Mouse (Mus musculus) thymus, adult 2 months (tissue): Measurements from ENCODE around the gene Vamp2.

Source experiments
- CTCF ChIP-seq: fragments of 200-500 bp; IDR thresholded peaks from 2 replicates; pipeline ENCODE4 v1.5.1; 2012; ENCODE audit warnings: mild to moderate bottlenecking, control low read depth, low read length, moderate library complexity, borderline replicate concordance; ENCODE audit not compliant: control insufficient read depth, poor library complexity, insufficient read depth; ENCODE audit errors: extremely low read depth
- POLR2A ChIP-seq: fragments of 200-500 bp; IDR thresholded peaks from 2 replicates; pipeline ENCODE4 v1.6.1; 2012; ENCODE audit warnings: mild to moderate bottlenecking, low read length, control low read depth, moderate library complexity; ENCODE audit not compliant: control insufficient read depth, poor library complexity, insufficient read depth; ENCODE audit errors: extremely low read depth

DNA sequence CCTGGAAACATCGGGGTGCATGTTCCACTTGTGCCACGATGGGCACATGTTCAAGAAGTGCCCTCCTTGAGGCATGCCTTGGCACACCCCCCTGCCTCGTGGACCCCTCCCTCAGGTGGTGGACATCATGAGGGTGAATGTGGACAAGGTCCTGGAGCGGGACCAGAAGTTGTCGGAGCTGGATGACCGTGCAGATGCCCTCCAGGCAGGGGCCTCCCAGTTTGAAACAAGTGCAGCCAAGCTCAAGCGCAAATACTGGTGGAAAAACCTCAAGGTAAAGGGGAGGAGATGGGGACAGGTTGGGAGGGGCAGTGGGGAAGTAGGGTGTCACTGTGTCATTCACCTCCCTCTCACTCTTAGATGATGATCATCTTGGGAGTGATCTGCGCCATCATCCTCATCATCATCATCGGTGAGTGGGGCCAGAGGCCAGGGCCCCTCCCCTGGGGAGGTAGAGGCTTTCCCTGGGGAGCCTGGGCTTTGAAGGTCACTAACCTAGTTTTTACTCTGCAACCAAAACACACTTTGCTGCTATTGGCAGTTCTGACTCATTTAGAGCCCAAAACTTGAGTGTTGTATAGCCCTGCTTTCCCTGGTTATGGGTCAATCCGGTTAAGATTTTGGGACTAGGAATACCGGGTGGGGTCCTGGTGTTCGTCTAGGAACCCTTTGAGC is 1.5 kb downstream of the Vamp2 start:
- no peak for TF ChIP-seq POLR2A
- no peak for TF ChIP-seq CTCF
